Mouse (Mus musculus) thymus, postnatal 10 days (tissue): Measurements from ENCODE around the gene Sptbn1.

Experiments used
- DNase-seq, 2 experiments: peaks; one replicate each; pipeline ENCODE4 v3.0.0; 2021; ENCODE audit warnings: low spot score in 2 of 2

Gene Sptbn1

DNA sequence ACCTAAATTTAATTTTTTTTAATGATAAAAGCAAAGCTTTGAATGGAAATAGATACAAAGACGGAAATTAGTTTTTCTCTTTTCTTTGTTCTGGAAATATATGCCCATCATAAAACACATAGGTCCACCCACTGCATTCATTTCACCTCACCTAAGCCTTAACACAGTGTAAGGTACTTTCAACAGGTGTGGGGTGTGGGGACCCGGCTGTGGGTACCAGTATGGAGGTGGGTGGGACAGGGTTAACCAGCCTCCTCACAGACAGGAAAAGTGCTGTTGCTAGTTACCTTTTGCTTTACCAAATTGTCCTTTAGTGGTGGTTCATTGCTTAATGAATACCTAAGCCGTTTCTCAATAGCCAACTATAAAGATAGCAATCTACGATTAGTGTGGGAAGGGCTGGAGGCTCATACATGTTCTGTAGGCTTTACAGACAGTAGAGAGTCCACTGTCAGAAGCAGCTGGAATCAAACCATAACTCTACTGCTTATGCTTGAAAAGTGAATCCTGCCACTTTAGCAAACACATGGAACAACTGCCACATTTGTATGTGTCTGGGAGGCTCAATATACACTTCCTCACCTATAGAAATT is 96.3 kb downstream of the Sptbn1 start:
- no peak for DNase-seq

DNA sequence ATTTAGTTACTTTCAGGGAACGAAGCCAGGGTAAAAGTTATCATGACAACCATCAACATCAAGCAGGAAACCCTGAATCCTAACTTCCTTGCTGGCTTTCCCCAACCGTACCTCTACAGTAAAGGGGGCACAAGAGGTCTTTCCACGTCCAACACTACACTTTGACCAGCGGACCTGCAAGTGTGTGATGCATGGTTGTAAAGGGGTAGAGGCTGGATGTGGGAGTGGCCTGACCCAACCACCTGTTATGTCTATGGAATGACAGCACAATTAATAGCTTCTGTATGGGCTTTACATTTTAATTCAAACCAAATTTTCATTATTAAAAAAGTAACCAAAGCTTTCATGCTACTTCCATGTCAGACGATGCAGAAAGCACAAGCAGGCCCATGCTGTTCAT is 96.8 kb downstream of the Sptbn1 start:
- no peak for DNase-seq

DNA sequence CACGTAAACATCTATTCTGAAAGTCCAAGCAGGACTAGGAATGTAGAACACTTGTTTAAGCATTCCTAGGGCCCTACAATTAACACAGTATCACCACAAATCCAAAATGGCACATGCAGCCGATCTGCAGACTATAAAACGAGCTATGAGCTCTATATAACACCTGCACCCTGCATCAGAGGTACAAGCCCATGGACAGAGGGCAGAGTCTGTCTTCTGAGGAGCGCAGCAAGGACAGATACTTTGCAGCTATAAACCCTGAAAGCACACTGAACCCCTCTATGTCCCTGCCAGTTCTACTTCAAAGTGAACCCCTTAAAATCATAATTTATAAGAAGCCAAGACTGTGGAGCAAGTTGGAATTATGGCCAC is 101.4 kb downstream of the Sptbn1 start:
- DNase-seq = no peak

DNA sequence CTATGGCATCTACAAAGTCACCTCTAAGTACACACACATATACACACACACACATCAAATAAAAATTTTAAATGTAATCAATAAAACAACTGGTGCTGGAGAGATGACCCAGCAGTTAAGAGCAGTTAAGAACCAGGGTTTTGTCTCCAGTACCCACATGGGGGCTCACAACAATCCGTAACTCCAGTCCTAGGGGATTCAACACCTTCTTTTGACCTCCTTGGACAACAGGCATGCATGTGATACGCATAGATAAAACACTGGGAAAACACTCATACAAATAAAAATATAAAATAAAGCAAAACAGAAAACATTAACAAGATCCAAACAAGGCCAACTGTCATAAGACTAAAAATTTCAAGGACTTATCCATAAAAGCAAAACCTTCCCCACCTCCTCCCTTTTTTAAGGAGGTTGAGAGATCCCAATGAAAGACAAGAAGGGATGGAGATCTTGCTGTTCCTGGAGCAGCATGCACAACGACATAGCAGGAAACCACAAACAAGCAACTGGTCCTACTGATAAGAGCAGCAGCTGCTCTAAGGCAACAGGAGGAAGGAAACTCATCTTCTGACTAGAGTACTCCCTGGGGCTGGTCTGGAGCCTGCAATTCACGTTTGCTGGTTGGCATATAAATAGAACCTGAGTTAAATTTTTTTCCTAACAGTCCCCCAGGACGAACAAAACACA is 102.0 kb downstream of the Sptbn1 start:
- peak in 1 of 2 experiments; percentile 45 for DNase-seq

DNA sequence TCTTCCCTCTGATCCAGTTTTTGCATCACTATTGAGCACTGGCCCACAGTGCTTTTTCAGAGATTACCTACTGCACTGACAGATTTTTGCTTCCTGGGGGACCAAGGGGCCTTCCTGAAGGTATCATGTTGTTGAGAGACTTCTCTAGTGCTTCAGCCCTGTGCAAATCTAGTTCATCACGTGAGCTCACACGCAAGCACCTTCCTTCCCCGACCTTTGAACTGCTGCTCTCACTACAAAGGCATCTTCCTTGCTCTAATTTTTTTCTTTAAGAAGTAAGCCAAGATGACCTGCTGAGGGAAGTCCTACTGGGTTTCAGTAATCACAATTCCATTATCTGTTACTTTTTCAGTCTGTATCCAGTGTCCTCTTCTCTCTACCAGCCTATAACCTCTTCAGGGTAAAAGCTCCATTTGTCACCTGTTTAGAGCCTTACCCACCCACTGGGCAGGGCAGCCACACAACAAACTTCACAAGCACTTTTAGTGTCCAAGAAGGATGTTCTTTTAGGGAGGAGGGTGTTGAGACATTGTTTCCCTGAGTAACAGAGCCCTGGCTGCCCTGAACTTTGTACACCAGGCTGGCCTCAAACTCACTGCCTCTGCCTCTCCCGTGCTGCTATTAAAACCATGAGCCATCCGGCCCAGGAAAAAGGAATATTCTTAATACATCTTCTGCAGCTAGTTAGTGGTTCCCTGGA is 103.3 kb downstream of the Sptbn1 start:
- DNase-seq = no peak

DNA sequence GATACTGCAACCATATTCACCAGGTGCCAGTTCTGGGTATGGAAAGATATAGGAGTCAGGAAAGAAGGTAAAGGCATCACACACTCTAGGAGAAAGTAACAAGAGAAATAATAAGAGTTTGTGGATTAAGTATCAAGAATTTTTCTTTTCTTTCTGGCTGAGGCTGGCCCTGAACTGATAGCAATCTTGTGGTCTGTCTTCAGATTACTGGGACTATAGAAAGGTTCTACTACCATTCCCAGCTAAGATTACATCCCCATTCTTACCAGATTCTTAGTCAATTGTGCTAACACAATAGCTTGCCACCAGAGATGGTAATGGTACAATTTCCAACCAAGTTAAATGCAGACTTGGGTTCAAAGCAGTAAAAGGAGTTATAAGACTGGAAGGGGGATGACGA is 104.1 kb downstream of the Sptbn1 start:
- DNase-seq = no peak

DNA sequence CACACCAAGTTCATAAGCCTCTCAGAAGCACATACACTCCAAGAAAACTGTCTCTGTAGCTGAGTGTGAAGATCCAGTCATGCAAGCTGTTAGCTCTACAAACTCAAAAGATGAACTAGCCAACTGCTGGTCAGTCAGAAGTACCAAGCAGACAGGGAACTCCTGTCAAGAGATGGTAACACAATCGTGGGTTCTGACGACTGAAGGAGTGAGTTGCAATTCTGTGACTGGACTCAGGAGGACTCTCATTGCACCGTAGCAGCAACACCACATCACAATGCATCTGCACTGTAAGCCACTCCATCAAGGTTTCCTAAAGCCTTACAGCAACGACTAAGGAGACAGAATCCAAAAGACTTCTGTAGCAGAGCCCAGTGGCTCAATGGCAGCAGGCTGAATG is 104.9 kb downstream of the Sptbn1 start:
- no peak for DNase-seq

DNA sequence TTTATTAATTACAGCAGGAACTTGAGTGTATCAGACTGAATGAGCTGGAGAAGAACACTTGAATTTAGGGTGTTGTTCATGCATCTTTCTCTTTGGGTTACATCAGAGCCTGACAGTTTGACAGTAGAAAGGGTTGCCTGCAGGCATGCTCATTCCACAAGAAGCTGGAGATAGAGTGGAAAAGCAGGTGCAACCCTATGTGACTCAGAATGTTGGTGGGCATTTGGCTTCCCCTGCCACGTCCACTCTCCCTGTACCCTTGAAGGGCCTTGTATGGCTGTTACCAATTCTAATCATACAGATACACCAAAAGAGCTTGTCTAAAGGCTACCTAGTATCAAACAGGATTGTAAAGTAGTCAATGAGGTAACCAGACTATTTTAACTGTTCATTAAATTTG is 106.2 kb downstream of the Sptbn1 start:
- DNase-seq = no peak

DNA sequence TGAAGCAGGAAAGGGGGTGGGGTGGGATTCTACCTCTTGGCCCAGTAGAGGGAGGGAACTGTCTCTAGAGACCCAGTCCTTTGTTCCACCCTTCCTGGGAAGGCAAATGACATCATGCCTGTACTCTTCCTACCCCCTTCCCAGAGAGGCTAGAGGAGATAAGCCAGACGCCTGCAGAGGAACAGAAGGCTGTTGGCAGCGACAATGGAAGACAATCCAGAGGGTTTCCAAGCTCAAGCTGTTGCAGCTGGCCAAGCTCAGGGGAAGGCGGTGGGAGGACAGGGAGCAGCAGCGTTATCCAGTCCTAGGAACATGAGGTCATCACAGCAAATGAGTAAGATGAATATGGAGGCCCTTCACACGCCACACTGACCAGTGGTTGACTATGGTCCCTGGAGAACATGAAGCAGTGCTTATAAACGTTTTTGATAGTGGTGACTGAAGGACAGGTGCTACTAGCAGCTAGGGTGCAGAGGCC is 106.8 kb downstream of the Sptbn1 start:
- no peak for DNase-seq

DNA sequence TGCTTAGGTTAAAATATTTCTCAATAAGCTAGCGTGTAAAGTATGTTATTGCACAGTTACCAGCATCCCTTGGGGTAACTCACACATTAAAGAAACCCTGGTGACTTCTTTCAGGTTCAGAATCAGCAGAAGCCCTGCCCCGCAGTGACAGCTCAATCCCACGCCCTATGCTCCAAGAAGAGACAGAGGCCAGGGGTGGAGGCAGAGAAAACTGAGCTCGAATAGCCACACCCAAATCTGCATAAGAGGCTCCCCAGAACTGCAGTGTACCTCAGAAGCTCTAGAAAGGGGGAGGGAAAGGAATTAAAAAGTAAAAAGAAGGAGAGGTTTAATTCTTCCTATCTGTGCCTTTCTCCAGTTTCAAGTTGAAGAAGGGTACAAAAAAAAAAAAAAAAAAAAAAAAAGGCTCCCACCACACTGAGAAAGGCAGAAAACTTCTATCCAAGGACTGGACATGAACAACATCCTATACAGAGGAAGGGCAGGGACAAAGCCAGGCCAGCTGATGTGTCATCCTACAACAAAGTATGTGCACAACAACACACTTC is 107.3 kb downstream of the Sptbn1 start:
- DNase-seq = no peak

DNA sequence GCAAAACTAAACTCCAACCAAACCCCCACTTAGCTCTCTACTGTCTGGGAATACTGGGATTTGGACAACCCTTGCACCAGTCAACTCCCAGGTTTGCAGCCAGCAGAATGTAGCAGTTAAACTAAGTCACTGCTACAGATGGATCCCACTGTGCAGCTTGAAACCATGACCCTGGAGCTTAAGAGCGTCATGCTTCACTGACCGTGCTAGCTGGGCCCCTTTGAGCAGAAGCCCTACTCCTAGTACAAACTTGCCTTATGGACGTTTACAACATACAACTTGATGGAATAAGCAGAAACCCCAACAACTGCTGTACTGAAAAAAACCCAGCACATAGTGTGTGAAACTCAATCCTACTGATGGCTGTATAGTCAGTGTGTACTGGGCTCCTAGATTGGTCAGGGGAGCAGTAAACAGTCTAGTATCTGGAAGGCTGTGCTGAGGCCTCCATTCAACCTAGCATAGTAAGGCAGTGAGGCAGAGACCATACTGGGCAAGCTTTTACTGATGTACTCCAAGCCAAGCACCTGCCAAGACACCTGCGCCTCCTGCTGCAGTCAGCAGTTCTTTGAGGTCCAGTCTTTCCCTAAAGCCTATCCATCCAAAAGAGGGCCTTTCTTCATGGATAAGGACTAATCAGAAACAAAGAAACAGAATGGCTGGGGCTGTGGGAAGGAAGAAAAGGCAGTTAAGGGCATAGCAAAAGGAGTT is 108.3 kb downstream of the Sptbn1 start:
- no peak for DNase-seq

DNA sequence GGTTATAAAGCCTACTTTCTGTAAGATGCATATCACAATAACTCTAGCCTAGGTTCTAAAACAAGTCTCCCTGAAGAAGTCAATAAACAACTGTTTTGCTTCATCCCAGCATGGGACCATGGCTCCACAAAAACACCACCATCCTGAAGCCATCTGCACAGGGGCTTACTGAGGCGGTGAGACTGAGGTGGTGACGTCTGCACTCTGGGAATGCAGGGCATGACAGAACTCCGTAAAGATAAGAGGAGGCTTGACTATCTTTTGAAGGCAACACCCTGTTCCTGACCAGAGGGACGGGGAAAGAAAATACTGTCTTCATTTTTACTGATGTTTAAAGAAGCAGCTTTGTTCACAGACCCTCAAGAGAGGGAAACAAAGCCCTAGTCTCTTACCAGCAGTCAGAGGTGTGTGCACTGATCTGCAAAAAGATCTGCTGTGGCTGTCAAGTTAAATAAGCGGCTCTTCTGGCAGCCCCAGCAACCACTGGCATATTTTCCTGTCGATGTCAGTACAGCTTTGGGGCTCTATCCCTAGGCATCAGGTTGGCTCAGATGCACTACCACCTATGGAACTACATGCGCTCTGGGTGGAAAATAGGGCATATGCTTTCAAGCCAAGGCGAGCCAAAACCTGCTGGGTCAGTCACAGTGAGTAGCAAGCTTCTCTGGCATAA is 109.8 kb downstream of the Sptbn1 start:
- DNase-seq = no peak

DNA sequence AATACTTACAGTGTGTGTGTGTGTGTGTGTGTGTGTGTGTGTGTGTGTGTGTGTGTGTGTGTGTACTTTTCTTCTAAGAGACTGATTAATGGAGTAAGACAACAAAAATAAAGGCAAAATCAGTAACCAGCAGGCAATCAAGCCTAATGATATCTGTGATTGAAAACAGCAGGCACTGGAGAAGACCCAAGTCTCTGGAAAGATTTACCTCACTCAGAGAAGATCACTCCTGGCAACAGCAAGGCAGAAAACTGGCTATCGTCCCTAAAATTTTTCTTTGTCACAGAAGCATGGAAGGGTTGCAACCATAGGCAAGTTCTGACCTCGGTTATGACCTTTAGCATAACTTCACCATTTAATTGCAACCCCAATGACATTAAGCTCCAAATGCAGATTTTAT is 112.1 kb downstream of the Sptbn1 start:
- DNase-seq = no peak

DNA sequence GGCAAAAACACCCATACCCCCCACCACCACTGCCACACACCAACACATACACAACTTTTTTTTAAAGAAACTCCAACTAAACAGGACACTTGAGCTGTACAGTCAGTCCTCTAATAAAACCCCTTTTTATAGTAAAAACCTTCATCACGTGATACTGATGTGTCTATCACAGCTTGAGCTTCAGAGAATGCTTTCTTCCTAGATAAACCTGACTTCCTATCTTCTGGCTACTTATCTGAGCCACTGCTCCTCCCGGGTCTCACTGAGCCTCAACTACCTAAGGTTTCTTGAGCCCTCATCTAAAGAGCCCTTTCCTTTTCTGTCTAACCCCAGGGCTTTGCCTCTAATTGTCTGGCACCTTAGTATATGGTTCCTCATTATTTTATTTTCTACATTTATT is 113.0 kb downstream of the Sptbn1 start:
- DNase-seq = no peak

DNA sequence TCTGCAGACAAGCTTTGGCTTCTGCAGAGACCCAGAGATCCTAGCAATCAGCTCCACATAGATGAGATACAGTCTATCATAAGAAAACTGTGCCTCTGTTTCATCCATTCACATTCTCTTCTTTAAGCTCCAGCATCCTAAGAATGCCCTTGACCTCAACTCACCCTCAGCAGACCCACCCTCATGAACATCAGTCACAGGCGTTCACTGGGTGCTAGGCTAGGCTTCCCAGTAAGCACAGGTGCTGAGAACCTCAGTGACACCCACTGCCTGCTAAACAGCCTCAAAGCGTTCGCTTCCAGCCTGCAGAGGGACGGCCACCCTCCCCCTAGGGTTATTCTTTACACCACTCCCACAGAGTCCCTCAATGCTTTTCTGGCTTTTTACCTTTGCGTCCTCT is 119.1 kb downstream of the Sptbn1 start:
- no peak for DNase-seq

DNA sequence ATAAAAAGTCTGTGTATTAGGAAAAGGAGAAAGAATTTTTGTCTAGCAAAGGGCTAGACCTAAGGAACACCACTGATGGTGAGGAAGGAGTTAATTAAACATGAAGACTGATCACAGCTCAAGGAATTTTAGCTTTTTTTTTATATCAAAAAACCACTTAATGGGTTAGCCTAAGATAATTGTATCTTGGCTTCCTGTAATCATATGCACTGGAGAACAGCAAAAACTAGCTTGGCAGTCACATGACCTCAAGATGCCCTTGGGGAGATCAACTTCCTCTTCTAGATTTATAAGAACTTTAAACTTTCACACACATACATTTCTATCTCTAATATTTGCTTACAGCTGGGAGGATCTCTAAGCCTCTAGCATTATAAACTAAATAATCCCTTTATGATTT is 119.6 kb downstream of the Sptbn1 start:
- no peak for DNase-seq

DNA sequence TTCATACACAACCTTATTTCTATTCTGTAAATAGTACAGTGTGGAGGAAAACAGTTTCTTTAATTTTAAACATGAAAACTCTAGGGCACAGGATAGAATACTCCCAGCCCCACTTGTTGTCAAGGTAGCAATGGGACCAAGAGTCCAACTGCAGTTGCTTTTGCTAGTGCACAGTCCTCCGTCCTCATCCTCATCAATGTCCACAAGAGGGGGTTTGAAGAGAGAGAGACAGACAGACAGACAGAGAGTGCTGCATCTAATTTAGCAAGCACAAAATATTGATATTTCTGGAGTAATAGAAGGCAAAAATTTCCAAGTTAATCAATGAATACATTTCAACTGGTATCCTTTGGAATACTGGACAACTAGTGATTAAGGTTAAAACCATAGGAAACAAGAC is 120.1 kb downstream of the Sptbn1 start:
- DNase-seq = no peak

DNA sequence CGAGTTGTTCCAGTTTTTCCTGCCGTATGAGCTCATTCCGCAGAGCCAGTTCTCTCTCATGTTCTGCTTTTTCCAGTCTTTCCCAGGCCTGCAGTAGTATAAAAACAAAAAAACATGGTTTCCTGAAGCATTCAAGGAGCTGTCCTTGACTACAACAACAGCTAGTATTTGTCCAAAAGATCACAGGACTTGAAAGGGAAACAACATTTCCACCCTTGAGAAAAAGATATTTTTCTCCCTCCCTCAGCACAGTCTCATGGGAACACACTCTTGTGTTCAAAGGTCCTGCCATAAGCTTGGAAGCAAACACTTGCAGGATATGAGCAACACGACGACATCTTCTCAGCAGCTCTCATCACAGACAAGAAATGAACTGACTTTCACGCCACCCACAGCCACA is 124.9 kb downstream of the Sptbn1 start:
- DNase-seq = no peak

DNA sequence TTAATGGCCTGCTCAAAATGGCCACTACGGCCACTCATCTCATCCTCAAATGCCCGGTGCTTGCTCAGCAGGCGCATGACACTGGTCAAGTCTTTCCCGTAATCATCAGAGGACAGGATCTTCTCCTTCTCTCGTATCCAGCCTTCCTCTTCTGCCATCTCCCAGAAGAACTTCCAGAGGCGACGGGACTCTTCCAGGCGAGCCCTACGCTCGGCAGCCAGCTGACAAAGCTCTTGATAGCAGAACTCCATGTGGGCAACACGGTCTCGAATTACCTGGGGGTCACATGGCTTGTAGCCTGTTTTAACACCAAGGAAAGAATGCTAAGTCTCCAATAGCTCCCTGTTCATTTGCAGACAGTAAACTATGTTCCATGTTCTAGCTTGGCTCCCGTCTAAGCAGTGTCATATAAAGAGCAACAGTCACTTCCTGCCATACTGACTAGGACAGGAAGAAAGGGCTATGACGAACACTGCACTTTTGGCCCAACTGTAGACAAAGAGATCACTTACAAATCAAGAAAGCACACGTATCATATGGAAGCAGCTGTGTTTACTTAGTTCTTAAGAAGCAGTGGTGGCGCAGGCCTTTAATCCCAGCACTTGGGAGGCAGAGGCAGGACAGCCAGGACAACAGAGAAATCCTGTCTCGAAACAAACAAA is 128.7 kb downstream of the Sptbn1 start:
- no peak for DNase-seq

DNA sequence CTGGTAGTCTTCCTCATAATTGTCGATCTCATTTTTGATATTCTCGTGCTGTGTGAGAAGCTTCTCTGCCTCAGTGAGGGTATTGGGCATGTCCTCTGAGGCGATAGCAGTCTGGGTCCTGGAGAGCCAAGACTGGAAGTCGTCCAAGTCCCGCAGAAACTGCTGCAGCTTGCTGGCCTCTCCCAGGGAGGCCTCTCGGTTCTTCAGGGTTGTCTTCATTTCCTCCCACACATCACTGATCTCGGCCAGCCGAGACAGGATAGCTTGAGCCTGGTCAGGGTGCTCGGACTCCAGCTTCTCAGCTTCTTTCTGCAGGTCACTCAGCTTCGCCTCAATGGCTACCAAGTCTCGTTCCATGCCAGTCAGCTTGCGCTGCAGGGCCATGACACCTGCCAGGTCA is 130.9 kb downstream of the Sptbn1 start:
- no peak for DNase-seq

DNA sequence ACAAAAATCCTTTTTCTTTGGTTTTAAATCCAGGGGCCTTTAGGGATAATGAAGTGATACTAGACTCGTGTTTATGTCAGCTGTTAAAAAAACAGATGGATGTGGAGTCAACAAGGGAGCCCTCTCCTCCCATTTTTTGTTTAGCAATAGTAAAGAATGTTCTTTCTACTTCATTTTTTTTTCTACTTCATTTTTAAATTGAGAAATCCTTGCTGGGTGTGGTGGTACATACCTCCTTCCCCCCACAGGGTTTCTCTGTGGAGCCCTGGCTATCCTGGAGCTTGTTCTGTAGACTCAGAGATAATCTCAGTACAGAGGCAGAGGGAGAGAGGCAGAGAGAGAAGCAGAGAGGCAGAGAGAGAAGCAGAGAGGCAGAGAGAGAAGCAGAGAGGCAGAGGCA is 133.9 kb downstream of the Sptbn1 start:
- no peak for DNase-seq
